Mouse (Mus musculus) layer of hippocampus, adult 8-10 months (tissue): ENCODE results near the gene Moxd1. TPM values are rescaled to one million over a fixed set of nuclear protein-coding genes. Genes with fewer than 3 reads are reported as not detected.

Experiments used
- total RNA-seq, 4 experiments: library from RNA; stranded (reverse); gene quantifications; 2 replicates each; pipeline ENCODE4 v1.2.4; 2022

The Moxd1 gene
- total RNA-seq, 4 experiments from 2014 or later, result 7.0 to 10.9 (median 7.5) TPM

Other genes with a start within 250 kb of the Moxd1 start
- gene Taar6, start 237.9 kb upstream of the Moxd1 start, total RNA-seq, result not detected
- not detected for gene Taar7a, start 230.0 kb upstream of the Moxd1 start, total RNA-seq
- not detected for gene Taar7b, start 223.6 kb upstream of the Moxd1 start, total RNA-seq
- gene Taar7d, start 196.3 kb upstream of the Moxd1 start, total RNA-seq, result not detected
- not detected for gene Taar7e, start 185.9 kb upstream of the Moxd1 start, total RNA-seq
- gene Taar7f, start 174.0 kb upstream of the Moxd1 start, total RNA-seq, result not detected
- gene Taar8a, start 147.0 kb upstream of the Moxd1 start, total RNA-seq, result not detected
- gene Taar8b, start 131.2 kb upstream of the Moxd1 start, total RNA-seq, result not detected
- not detected for gene Taar8c, start 121.6 kb upstream of the Moxd1 start, total RNA-seq
- not detected for gene Taar9, start 114.0 kb upstream of the Moxd1 start, total RNA-seq
- gene Stx7, start 74.2 kb upstream of the Moxd1 start, total RNA-seq, result 100 to 1,000 TPM; 113 to 155 (median 140) TPM